Mouse (Mus musculus) ES-Bruce4 (cell line): Measurements from ENCODE around the gene Atp10b. TPM values are rescaled to one million over a fixed set of nuclear protein-coding genes. Genes with fewer than 3 reads are reported as not detected.

Experiments used
- H3K27ac ChIP-seq: 2 replicates; pipeline ENCODE4 v1.5.1; 2012; ENCODE audit warnings: low read length, inconsistent platforms; ENCODE audit not compliant: insufficient read depth
- H3K27me3 ChIP-seq: 2 replicates; pipeline ENCODE4 v1.6.1; 2012; ENCODE audit warnings: mild to moderate bottlenecking, low read length, inconsistent platforms; ENCODE audit not compliant: control insufficient read depth, poor library complexity, insufficient read depth, severe bottlenecking
- H3K36me3 ChIP-seq: 2 replicates; pipeline ENCODE4 v1.6.1; 2012; ENCODE audit warnings: inconsistent platforms, mild to moderate bottlenecking, low read length, moderate library complexity; ENCODE audit not compliant: control insufficient read depth, poor library complexity, insufficient read depth, severe bottlenecking
- H3K4me1 ChIP-seq: one replicate; pipeline ENCODE4 v1.8.1; 2011; ENCODE audit warnings: low read length; ENCODE audit not compliant: control insufficient read depth, insufficient read depth
- H3K4me3 ChIP-seq: 2 replicates; pipeline ENCODE4 v1.5.1; 2011; ENCODE audit warnings: low read depth, mild to moderate bottlenecking, low read length
- H3K9ac ChIP-seq: 2 replicates; pipeline ENCODE4 v1.6.1; 2012; ENCODE audit warnings: low read depth, mild to moderate bottlenecking, inconsistent platforms; ENCODE audit not compliant: poor library complexity, severe bottlenecking
- H3K9me3 ChIP-seq: replicated peaks from 2 replicates; pipeline ENCODE4 v1.6.1; 2012; ENCODE audit warnings: mild to moderate bottlenecking, low read length, inconsistent platforms; ENCODE audit not compliant: control insufficient read depth, poor library complexity, insufficient read depth, severe bottlenecking
- CTCF ChIP-seq: IDR thresholded peaks from one replicate; pipeline ENCODE4 v1.8.1; 2011; ENCODE audit warnings: low read depth, low read length
- EP300 ChIP-seq: IDR thresholded peaks from 2 replicates; pipeline ENCODE4 v1.6.1; 2011; ENCODE audit warnings: low read depth, low read length; ENCODE audit not compliant: insufficient read depth
- POLR2A ChIP-seq: IDR thresholded peaks from one replicate; pipeline ENCODE4 v1.8.1; 2011; ENCODE audit warnings: low read length; ENCODE audit not compliant: insufficient read depth
- polyA plus RNA-seq: library from polyadenylated mRNA; stranded (reverse); fragments of >200 nt; gene quantifications from 2 replicates; pipeline ENCODE4 v1.2.4, GENCODE M21; 2011; ENCODE audit warnings: low read depth; ENCODE audit not compliant: missing spikeins, insufficient read depth, insufficient read length

The Atp10b gene
- polyA plus RNA-seq, 1 experiment: not detected

- Histone ChIP-seq H3K9me3 (no peaks in the 10 kb centered on the region), H3K27ac (no peak overlapping the region), H3K4me1 (no peaks in the 10 kb centered on the region), H3K4me3 (no peak overlapping the region), H3K36me3 (no peaks in the 10 kb centered on the region), H3K27me3 (no peaks in the 10 kb centered on the region), H3K9ac (no peak overlapping the region)
- TF ChIP-seq POLR2A (no peak), EP300 (no peak), CTCF (no peak)
These were observed 36.6 kb downstream of the Atp10b start for GRCm38 (mm10) chr11:43186291-43186690.

- Histone ChIP-seq H3K36me3 (no peaks in the 10 kb centered on the region), H3K4me1 (no peaks in the 10 kb centered on the region), H3K27me3 (no peaks in the 10 kb centered on the region), H3K9ac (no peak overlapping the region), H3K27ac (no peak overlapping the region), H3K4me3 (no peak overlapping the region), H3K9me3 (no peaks in the 10 kb centered on the region)
- no peak for TF ChIP-seq CTCF
- TF ChIP-seq EP300: no peak
- no peak for TF ChIP-seq POLR2A
These were observed 40.3 kb downstream of the Atp10b start for GRCm38 (mm10) chr11:43189817-43190593.

GRCm38 (mm10) chr11:43198811-43199210, 49.1 kb downstream of the Atp10b start:
- Histone ChIP-seq H3K9me3 (no peaks in the 10 kb centered on the region; the same call in 1 of the 2 replicates), H3K27ac (no peak overlapping the region), H3K9ac (no peak overlapping the region), H3K27me3 (no peaks in the 10 kb centered on the region), H3K36me3 (no peaks in the 10 kb centered on the region), H3K4me1 (no peaks in the 10 kb centered on the region), H3K4me3 (no peak overlapping the region)
- TF ChIP-seq CTCF (no peak), POLR2A (no peak), EP300 (no peak)

GRCm38 (mm10) chr11:43199358-43199757, 49.7 kb downstream of the Atp10b start:
- Histone ChIP-seq H3K27me3 (no peaks in the 10 kb centered on the region), H3K4me1 (no peaks in the 10 kb centered on the region), H3K4me3 (no peak overlapping the region), H3K27ac (no peak overlapping the region), H3K36me3 (no peaks in the 10 kb centered on the region), H3K9me3 (no peaks in the 10 kb centered on the region; the same call in 1 of the 2 replicates), H3K9ac (no peak overlapping the region)
- TF ChIP-seq CTCF: no peak

GRCm38 (mm10) chr11:43200089-43200488, 50.4 kb downstream of the Atp10b start:
- no peaks in the 10 kb centered on the region; the same call in 1 of the 2 replicates for H3K9me3 ChIP-seq
- TF ChIP-seq EP300 (no peak), POLR2A (no peak), CTCF (no peak)

GRCm38 (mm10) chr11:43203580-43203979, 53.9 kb downstream of the Atp10b start:
- Histone ChIP-seq H3K9me3 (no peaks in the 10 kb centered on the region), H3K27ac (no peak overlapping the region), H3K4me1 (no peaks in the 10 kb centered on the region), H3K36me3 (no peaks in the 10 kb centered on the region), H3K27me3 (no peaks in the 10 kb centered on the region), H3K4me3 (no peak overlapping the region), H3K9ac (no peak overlapping the region)
- TF ChIP-seq CTCF: no peak

More at GRCm38 (mm10) chr11:43200089-43200488, 50.4 kb downstream of the Atp10b start:
- H3K4me3 ChIP-seq: no peak overlapping the region
- no peaks in the 10 kb centered on the region for H3K4me1 ChIP-seq
- no peak overlapping the region for H3K9ac ChIP-seq
- H3K27me3 ChIP-seq: no peaks in the 10 kb centered on the region
- H3K36me3 ChIP-seq: no peaks in the 10 kb centered on the region
- H3K27ac ChIP-seq: no peak overlapping the region
